Mouse (Mus musculus) thymus, postnatal 0 days (tissue): ENCODE results near the gene Slc9a9. TPM values are rescaled to one million over a fixed set of nuclear protein-coding genes. Genes with fewer than 3 reads are reported as not detected.

ENCODE experiments used
- DNase-seq: peaks from one replicate; pipeline ENCODE4 v3.0.0-alpha.2; 2015; ENCODE audit warnings: low spot score
- polyA plus RNA-seq: library from polyadenylated mRNA; unstranded; fragments of >200 nt; fragmentation: Nextera tagmentation; extraction: Ambion mirVana; gene quantifications from 2 replicates; pipeline ENCODE4 v1.2.1, GENCODE M21; 2015

Slc9a9 gene
- polyA plus RNA-seq, 1 experiment from 2014 or later, result 40.5 TPM

DNA sequence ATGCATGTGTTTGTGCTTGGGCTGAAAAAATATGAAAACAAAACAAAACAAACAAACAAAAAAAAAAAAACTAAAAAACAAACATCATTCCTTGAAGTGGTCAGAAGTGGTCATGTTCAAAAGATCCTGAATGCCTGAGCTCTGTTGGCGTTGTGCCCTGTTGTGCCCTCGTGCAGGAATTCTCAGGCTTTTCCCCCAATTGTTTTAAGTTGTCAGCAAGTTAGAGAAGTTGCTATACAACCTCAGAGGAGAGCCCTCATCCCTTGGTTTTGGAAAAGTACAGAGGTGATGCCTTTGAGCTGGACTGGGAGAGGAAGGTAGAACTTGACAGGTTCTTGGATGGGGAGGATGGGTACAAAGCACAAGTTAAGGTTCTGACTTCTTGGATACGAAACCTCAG, 480.9 kb downstream of the Slc9a9 start:
- no peak for DNase-seq

DNA sequence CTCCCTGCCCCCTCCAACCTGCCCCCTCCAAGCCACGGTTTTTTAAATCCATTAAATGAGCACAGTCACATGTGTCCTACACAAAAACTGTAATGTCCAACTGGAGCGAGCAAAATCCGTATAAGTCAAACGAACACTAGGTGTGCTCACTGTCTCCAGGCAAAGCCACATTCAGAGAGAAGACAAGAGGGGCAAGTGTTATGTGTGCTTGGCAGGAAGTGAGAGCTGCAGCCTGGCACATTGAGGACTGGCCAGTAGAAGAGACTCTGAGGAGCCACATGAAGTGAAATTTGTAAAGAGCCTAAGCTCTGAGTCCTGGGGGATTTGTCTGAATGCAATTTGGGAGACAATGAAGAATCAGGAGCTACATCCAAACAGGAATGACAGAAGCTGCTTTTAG, 481.3 kb downstream of the Slc9a9 start:
- DNase-seq, result no peak

DNA sequence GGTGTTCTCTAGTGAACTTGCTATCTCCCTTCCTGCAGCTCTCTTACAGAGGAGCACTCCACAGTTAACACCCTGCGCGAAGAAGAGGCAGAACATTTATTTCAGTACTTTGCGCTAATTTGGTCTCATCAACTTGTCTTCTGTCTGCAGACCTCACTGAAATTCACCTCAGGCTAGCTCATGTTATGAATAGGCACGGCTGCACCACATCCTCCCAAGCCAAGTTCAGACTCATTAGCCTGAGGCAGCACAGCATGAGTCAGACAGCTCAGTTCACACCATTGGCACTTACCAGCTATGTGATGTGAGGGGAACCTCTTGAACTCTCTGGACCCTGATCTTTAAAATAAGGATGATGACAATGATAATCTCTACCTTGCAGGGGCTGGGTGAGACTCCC, 482.0 kb downstream of the Slc9a9 start:
- no peak for DNase-seq

DNA sequence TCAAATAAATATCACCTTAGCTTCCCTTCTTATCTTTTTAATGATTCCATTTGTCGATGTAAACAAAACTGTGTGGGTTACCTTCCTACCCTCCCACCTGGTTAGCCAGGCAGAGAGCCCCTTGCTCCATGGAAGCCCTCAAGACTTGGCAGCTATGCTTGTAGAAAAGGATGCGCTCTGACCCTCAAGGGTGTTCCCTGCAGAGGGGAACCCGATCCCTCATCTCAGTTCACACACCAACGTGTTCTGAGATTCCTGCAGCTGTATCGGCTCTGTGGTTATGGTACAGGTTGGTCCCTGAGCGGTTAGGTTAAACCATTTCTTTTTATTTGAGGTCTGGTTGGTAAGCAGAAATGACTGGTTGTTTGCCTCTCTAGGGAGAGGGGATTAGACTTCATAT, 484.3 kb downstream of the Slc9a9 start:
- no peak for DNase-seq

DNA sequence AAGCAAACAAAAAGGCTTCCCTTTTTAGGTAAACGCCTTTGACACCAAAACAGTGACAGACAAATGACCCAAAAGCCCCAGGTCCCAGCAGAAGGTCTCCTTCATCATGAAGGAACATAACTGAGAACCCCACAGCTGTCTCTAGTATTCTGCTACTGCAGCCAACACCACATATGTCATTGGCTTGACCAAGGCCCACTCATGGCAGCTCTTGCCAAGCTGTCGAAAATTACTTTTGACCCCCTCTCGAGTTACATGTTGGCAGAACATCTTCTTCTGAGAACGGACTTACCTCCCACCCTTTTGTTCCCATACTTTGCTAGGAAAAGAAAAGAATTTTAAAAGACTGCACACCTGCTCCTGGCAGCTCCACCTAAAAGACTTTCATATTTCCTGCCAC, 488.2 kb downstream of the Slc9a9 start:
- DNase-seq, result no peak

DNA sequence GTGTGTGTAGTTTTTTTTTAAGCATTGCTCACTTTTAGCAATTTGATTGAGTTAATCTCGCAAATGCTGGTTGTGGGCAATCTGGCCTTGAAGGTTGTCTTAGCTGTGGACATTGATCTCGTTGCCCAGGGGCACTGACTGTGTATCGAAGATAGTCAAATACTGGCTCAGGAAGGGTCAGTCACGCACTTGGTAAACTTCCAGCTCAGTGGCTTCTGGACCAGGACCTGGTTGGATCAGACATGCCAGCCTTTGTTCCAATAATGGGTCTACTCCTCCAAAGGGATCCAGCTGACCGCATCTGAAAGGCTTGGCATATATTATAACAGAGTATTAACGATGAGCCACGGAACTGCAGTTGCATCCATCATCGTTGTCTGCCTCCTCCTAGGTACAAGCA, 489.2 kb downstream of the Slc9a9 start:
- DNase-seq, result no peak

DNA sequence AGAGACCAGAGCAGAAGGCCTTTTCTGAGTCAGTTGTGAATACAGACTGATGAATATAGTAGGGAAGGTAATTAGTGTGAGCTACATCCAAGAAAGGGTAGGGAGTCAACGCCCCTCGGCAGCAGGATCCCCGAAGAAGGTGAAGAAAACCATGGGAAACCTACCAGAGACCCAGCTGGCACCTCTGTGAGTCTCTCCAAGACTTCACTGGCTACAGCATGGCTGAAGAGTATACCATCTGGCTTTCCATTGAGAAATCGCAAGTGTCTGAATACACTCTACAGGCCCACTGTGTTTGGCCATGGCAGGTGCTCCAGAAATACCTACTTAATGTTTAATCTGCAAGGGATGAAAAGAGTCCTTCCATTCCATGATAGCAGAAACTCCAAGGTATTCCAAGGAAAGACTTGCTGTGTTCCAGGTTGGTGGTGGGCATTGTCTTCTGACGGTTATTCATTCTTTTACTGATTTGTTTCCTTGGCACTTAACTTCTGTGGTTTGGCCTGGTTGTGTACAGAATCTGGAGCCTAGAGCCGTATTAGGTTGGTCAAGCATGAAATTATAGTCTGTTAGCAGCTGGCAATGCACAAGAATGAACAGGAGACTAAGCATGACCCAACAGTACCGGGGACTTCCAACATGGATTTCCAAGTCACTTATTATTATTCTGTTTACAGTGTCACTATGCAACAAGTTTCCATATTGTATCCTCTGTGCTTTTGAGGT, 491.0 kb downstream of the Slc9a9 start:
- DNase-seq, result no peak

DNA sequence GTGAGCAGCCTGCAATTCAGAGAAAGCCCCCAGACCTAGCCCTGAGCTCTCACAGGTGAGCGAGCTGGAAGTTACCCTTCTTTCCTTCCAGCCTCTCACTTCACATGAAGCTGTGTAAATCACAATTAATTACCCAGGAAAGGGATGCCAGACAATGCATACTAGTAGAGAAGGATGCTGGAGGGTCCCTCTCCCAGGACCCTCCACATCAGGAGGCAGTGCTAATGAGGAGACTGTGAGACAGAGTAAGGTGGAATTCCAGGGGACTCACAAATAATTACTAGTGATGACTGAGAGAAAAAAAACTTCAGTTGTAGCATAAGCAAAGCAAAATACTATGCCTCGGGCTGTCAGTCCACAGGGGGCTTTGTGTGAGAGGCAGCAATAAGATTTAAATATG, 492.0 kb downstream of the Slc9a9 start:
- no peak for DNase-seq

DNA sequence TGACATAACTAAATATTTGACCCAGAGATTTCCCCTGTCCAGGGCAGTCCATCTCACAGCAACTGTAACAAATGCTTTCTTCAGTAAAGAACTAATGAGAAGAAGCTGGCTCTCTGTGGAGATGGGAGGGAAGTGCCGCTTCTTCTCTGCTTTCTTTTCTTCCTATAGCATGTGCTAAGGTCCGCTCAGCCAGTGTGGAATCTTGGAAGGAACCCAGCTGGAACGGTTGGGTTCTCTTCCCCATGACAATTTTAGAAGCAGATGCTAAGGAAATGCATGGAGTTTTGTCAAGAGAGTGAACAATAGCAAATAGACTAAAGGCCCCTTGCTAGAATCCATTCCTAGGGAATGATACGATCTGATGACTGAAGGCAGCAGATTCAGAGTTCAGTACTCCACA, 496.5 kb downstream of the Slc9a9 start:
- no peak for DNase-seq

DNA sequence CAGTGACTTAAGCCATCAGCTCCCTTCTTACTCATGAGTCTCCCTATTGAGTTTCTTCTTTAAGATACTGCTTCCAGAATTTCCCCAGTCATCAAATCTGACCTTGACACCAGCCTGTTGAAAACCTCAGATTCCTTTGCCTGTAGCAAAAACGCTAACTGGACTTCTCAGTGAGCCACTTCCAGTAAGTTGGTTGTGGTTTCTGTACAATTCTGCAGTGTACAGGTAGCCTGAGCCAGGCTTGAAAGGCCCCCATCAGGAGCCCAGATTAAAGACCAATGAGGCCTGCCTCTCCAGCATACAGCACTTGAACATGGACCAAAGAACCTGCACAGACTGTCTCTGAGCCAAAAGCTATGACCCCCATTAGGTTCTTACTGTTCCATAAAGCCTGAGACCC, 498.1 kb downstream of the Slc9a9 start:
- DNase-seq, result no peak

DNA sequence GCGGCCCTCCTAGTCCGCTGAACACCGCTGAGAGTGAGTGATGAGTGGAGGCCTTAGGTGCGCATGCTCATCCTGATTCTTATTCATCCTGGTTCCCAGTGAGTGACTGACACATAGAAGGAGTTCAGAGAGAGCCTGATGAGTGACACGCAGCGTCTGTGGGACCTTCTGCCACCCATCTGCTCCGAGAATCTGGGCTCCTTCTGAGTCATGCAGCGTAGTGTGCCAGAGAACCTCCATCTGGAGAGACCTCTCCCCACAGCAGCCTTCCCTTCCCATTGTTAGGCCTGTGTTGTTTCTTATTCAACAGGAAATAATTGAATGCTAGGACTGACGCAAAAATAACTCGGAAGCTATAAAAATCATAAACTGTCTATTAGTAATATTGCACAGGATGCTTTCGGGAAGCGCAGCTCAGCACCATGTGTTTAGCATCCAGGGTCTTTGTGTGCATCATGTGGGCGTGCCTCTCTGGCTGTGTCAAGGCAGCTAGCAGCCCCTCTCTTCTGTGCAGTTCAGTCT, 498.8 kb downstream of the Slc9a9 start:
- DNase-seq, result no peak

DNA sequence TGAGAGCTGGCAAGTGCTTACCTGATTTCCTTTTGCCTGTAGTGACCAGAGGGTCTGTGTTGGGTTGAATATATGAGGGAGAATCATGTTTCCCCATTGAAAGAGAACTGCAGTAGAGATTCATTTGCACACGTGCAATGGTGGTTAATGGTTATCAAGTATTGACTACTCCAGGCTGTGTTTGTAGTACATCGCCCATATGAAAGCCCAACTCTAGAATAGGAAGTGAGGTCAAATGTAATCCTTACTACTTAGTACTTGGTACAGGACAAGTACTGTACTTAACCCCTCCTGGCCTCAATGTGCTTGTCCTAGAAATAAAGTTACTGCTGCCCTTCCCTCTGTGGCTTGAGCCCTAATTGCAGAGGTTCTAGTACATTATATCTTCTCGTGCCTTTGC, 508.5 kb downstream of the Slc9a9 start:
- no peak for DNase-seq

DNA sequence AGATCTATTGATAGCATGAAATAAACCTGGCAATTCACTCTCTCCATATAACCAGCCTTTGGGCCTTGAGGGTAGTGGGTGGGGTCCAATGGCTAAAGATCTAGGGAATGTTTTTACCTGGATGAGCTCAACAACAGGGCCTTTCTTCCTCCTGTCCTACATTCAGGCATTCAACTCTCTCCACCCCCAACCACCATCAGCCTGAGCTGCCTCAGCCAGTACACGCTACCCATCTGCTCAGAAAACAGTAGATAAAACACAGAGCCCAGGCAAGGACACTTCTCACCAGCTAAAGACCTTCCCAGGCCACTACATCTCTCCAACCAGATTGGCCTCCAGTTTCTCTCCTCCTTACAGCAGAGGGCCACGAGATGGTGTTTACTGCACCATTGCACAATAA, 510.3 kb downstream of the Slc9a9 start:
- DNase-seq, result no peak

DNA sequence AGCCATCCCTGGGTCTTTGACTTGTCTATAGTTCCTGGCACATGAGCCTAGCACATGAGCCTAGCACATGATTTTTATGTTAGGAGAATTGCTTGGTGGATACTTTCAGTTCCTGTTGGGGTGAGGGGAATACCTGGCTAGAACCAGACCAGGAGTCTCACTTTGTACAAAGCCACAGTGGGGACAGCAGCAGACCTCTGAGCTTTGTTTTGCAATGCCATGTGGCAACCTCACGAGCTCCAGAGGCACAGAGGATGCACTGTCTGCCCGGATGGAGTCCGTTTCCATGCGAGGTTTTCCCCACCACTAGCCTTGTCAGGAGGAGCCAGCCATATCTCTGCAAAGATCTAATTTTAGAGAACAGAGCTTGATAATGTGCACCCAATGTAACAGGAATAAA, 510.9 kb downstream of the Slc9a9 start:
- no peak for DNase-seq

DNA sequence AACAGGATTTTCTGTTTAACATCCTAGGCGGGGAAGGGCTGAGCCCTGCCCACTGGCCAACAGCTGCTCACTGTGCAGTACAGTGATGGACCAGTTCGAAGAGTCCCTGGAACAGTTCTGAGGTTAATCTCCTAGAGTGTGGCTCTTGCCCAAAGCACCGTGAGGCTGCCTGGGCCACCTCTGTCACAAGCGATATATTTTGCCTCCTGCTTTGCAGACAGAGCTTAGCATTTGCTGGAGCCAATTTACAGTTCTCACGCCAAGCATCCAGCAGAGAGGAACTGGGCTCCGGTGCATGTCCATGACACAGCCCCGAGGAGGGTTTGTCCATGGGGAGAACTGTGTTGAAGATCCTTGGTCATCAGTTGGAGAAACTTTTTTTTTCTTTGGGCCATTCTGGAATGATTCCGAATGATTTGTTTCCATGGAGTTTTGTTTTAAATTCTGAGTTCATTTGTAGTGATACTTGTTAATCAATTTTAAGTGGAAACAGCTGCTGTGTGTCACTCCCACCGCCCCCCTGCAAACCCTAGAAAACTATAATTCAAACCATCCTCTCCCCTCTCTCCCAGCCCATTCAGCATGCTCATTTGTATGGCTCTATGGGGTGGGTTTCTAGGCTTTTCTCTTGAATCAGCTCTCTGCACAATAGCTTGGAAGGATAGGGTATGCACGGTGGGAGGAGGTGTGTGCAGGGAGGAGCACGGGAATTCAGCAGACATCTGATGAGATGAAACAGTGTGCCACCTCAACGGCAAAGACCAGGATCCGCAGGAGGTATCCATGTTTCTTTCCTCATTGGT, 511.7 kb downstream of the Slc9a9 start:
- DNase-seq, result no peak

DNA sequence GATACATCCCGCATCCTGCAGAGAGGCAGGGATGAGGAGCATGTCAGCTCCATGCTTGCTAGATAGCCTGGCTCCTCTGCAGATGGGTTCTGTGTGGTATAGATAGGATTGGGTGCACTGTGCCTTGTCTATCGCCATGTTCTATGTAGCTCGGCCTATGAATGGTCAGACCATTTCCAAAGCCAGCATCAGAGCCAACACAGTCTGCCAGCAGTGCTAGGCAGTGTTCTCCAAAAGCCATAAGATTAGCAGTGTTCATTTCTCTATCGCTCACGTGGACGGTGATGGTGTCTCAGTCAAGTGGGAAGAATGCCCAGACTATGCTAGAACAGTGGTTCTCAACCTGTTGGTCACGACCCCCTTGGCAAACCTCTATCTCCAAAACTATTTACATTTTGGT, 512.6 kb downstream of the Slc9a9 start:
- no peak for DNase-seq

DNA sequence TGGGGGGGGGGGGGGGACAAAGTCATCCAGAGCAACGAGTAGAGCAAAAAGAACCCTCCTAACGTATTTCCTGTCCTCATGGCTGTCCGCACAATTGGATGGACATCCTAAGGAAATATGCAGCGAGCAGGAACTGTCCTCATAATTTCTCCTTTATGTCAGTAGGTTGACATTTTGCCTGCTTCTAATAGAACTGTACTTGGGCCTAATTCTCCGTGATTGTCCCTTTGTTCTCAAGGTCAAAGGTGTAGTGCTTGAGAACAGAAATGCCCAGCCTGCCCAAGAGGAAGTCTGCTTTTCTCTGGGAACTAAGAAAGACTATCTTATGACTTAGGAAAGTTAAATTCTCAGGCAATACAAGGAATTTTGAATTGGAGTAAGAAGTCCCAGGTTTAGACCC, 514.7 kb downstream of the Slc9a9 start:
- DNase-seq, result no peak

DNA sequence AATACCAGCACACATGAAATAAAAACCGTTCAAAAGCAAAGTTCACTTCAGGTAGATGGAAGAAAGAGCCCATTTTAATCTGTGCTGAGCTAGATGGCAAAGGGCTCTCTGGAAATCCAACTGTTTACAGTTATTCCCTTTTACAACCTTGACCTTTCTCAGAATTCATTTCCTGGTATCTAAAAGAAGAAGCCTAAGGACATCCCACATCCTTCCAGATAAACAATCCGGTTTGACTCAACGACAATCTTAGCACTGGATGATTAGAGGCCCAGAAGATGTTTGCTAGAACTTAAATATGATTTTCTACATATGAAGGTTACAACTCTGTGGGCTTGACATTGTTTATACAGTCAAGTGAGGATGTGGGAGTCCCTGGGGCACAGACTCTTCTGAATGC, 516.1 kb downstream of the Slc9a9 start:
- DNase-seq, result no peak

DNA sequence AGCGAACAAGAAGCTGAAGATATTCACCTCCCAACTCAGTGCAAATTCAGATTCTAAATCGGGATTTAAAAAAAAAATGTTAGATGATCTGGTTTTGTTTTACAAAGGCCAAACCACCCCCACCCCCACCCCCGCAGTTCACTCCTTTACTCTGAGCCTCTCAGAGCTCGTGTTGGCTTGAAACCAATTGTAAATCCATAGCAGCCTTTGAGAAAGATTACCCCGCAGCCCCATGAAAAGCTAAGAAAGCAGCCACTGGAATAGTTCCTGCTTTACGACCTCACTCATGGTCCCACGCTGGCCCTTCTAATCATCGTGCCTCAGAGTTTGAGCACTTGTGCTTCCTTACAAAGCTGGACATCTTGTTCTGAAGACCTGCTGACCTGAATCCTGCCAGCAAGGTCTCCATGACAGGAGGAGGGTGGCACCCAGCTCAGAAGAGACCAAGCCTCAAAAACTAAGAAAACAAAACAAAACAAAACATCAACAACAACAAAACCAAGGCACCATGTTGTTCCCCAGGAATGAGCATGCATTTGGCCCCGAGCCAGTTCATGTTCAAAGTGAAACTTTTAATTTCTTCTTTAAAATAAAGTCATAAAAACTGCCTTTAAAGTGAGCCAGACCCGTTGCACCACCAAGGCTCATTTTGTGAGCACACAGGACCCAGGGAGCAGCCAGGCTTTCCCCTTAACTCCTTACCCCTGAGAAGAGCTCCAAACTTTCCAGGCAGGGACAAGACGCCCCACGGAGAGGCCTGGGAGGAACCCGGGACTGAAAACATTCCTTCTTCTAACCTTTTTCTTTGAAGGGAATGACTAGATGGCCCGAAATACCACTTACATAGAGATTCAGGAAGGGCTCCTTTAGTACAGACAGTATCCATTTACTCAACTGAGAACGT, 516.9 kb downstream of the Slc9a9 start:
- DNase-seq, result no peak

DNA sequence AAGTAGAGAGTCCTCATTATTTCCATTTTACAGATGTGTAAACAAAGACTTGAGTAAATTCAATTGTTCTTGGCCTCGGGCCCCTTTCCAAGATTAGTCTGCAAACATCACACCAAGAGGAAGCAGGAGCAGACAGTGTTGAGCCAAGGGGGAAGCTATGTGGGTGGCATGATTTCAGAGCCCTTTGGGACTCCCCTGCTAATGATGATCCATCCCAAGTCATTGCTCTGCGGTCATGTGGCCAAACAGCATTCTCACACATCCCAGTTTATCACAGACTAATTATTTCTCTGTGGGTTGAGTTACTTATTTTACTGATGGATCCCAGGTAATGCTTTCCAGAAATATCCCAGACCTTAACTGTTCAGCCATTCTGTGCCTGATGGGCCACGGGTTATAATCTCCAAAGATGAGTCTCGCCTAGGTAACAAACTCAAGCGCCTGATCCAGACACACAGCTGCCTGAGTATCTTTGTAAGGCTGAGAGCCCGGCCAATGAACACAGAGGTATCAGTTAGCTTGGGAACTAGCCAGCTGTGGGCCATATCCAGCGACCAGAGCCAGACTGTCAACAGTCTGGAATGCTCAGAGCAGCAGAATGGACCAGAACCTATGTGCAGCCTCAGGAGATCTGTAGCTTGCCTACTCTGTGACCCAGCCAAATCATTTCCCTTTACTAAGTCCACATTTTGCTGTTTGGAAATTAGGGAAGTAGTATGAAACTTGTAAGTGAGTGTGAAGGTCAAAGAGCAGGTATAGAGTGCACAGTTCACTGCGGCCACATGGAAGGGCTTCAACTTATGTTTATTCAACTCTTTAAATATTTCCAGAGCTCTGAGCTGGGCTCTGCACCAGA, 518.9 kb downstream of the Slc9a9 start:
- DNase-seq, result no peak

DNA sequence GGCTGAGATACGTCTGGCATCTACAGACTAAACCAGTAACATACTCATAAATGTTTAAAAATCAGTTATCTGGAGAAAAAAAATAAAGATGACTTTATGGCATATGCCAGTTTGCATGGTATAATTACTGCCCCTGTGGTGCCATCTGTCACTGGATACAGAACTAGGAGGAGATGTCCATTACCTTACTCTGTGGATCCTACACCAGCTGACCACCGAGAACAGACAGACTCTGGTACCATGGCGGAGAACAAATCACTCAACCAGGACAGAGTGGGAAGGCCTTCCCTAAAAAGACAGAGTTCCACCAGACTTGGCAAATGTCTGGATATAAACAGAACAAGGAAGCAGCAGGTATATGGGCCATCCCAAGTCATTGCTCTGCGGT, 519.5 kb downstream of the Slc9a9 start:
- no peak for DNase-seq
